Mouse (Mus musculus) heart, embryonic 13.5 days (tissue): Measurements from ENCODE around the gene Cdkn2a. TPM values are rescaled to one million over a fixed set of nuclear protein-coding genes. Genes with fewer than 3 reads are reported as not detected.
A peak's percentile ranks its signal among the peaks of the same experiment; 100 is the strongest.

Source experiments
- ATAC-seq: fragments of 200-750 bp; cut with Nextera tagmentation; 2 replicates; pipeline ENCODE4 v1.8.0; 2017; ENCODE audit warnings: moderate TSS enrichment; ENCODE audit not compliant: insufficient number of reproducible peaks, low FRiP score, low TSS enrichment; ENCODE audit errors: extremely low read depth
- H3K27ac ChIP-seq: fragments of 300-500 bp; sonication (generic); replicated peaks from 2 replicates; pipeline ENCODE4 v1.5.1; 2015; ENCODE audit warnings: moderate library complexity, mild to moderate bottlenecking, inconsistent platforms
- H3K27me3 ChIP-seq: fragments of 300-500 bp; sonication (generic); replicated peaks from 2 replicates; pipeline ENCODE4 v1.6.1; 2015; ENCODE audit warnings: mild to moderate bottlenecking, inconsistent platforms
- H3K36me3 ChIP-seq: fragments of 300-500 bp; sonication (generic); 2 replicates; pipeline ENCODE4 v1.6.1; 2015; ENCODE audit warnings: mild to moderate bottlenecking, inconsistent platforms
- H3K4me1 ChIP-seq: fragments of 300-500 bp; sonication (generic); 2 replicates; pipeline ENCODE4 v1.6.1; 2015; ENCODE audit warnings: inconsistent platforms
- H3K4me2 ChIP-seq: fragments of 300-500 bp; sonication (generic); 2 replicates; pipeline ENCODE4 v1.6.1; 2015; ENCODE audit warnings: inconsistent platforms, mild to moderate bottlenecking, moderate library complexity
- H3K4me3 ChIP-seq: fragments of 300-500 bp; sonication (generic); 2 replicates; pipeline ENCODE4 v1.5.1; 2015; ENCODE audit warnings: moderate library complexity, mild to moderate bottlenecking, inconsistent platforms
- H3K9ac ChIP-seq: fragments of 300-500 bp; sonication (generic); 2 replicates; pipeline ENCODE4 v1.6.1; 2015; ENCODE audit warnings: inconsistent platforms, mild to moderate bottlenecking, moderate library complexity
- H3K9me3 ChIP-seq: fragments of 300-500 bp; sonication (generic); 2 replicates; pipeline ENCODE4 v1.6.1; 2016; ENCODE audit warnings: inconsistent platforms
- WGBS: fragments of 180-500 bp; shearing (Covaris S2); methylation state at CpG from one replicate; pipeline ENCODE4 v1.1.7; 2015; ENCODE audit warnings: mixed read lengths; 5-methylcytosine and 5-hydroxymethylcytosine counted together
- polyA plus RNA-seq: library from polyadenylated mRNA; unstranded; fragments of >200 nt; fragmentation: Nextera tagmentation; extraction: Ambion mirVana; gene quantifications from 2 replicates; pipeline ENCODE4 v1.2.1, GENCODE M21; 2015

Gene Cdkn2a
- polyA plus RNA-seq, 1 experiment from 2014 or later, result not detected

- Histone ChIP-seq H3K9ac (peak overlapping the region; percentile 77), H3K9me3 (no peaks in the 10 kb centered on the region), H3K4me2 (peak overlapping the region; percentile 97), H3K4me1 (peaks cover 6% of the 10 kb centered on the region), H3K27ac (no peak overlapping the region), H3K4me3 (peak overlapping the region; percentile 76), H3K27me3 (peaks cover 92% of the 10 kb centered on the region), H3K36me3 (no peaks in the 10 kb centered on the region)
- 6% methylated on average over 31 of the region's 31 CpGs for WGBS
- ATAC-seq, result no peak
These were observed 1.2 kb upstream of the Cdkn2a start for GRCm38 (mm10) chr4:89295441-89296220.

- ATAC-seq, result no peak
- H3K27me3 ChIP-seq, result peaks cover 92% of the 10 kb centered on the region
- H3K4me1 ChIP-seq, result peaks cover 6% of the 10 kb centered on the region
- peak overlapping the region; percentile 97 for H3K4me2 ChIP-seq
- H3K9ac ChIP-seq, result peak overlapping the region; percentile 77
- H3K9me3 ChIP-seq, result no peaks in the 10 kb centered on the region
- no peaks in the 10 kb centered on the region for H3K36me3 ChIP-seq
- WGBS, result under 1% methylated on average over 26 of the region's 26 CpGs
- no peak overlapping the region for H3K27ac ChIP-seq
- H3K4me3 ChIP-seq, result peak overlapping the region; percentile 76
These were observed 365 bp downstream of the Cdkn2a start for GRCm38 (mm10) chr4:89294091-89294485.

GRCm38 (mm10) chr4:89293516-89293915 lies 937 bp downstream of the Cdkn2a start:
- no peak overlapping the region for H3K9ac ChIP-seq
- no peak overlapping the region for H3K4me2 ChIP-seq
- H3K27me3 ChIP-seq, result peaks cover 96% of the 10 kb centered on the region
- no peak overlapping the region for H3K4me3 ChIP-seq
- ATAC-seq, result no peak
- no peaks in the 10 kb centered on the region for H3K9me3 ChIP-seq
- H3K36me3 ChIP-seq, result no peaks in the 10 kb centered on the region
- peaks cover 6% of the 10 kb centered on the region for H3K4me1 ChIP-seq
- WGBS, result 11% methylated on average over 7 of the region's 7 CpGs
- H3K27ac ChIP-seq, result no peak overlapping the region

GRCm38 (mm10) chr4:89289028-89289427 lies 5.4 kb downstream of the Cdkn2a start:
- Histone ChIP-seq H3K9ac (no peak overlapping the region), H3K9me3 (no peaks in the 10 kb centered on the region), H3K4me2 (no peak overlapping the region), H3K27ac (no peak overlapping the region), H3K4me3 (no peak overlapping the region), H3K27me3 (peaks cover 88% of the 10 kb centered on the region), H3K4me1 (peaks cover under 1% of the 10 kb centered on the region), H3K36me3 (no peaks in the 10 kb centered on the region)
- WGBS, result 7% methylated on average over 4 of the region's 4 CpGs
- no peak for ATAC-seq

- no peaks in the 10 kb centered on the region for H3K9me3 ChIP-seq
- 16% methylated on average over 1 of the region's 1 CpGs for WGBS
- no peak overlapping the region for H3K4me3 ChIP-seq
- ATAC-seq, result no peak
- no peak overlapping the region for H3K27ac ChIP-seq
- H3K36me3 ChIP-seq, result no peaks in the 10 kb centered on the region
- H3K4me1 ChIP-seq, result peaks cover 5% of the 10 kb centered on the region
- H3K27me3 ChIP-seq, result peaks cover 88% of the 10 kb centered on the region
- H3K9ac ChIP-seq, result no peak overlapping the region
- H3K4me2 ChIP-seq, result no peak overlapping the region
These were observed 7.9 kb downstream of the Cdkn2a start for GRCm38 (mm10) chr4:89286566-89286965.

GRCm38 (mm10) chr4:89285688-89286087 lies 8.8 kb downstream of the Cdkn2a start:
- H3K4me2 ChIP-seq, result no peak overlapping the region
- no peaks in the 10 kb centered on the region for H3K9me3 ChIP-seq
- 33% methylated on average over 7 of the region's 7 CpGs for WGBS
- H3K27ac ChIP-seq, result no peak overlapping the region
- no peak overlapping the region for H3K9ac ChIP-seq
- no peaks in the 10 kb centered on the region for H3K36me3 ChIP-seq
- H3K4me1 ChIP-seq, result peaks cover 5% of the 10 kb centered on the region
- H3K4me3 ChIP-seq, result no peak overlapping the region
- H3K27me3 ChIP-seq, result peaks cover 88% of the 10 kb centered on the region
- no peak for ATAC-seq

GRCm38 (mm10) chr4:89282661-89283060 lies 11.8 kb downstream of the Cdkn2a start:
- Histone ChIP-seq H3K4me3 (no peak overlapping the region), H3K27ac (no peak overlapping the region), H3K36me3 (no peaks in the 10 kb centered on the region), H3K9me3 (no peaks in the 10 kb centered on the region), H3K4me1 (peaks cover 5% of the 10 kb centered on the region), H3K9ac (no peak overlapping the region), H3K4me2 (no peak overlapping the region), H3K27me3 (peaks cover 88% of the 10 kb centered on the region)
- no peak for ATAC-seq
- 2% methylated on average over 12 of the region's 12 CpGs for WGBS

- ATAC-seq, result no peak
- Histone ChIP-seq H3K36me3 (no peaks in the 10 kb centered on the region), H3K4me3 (peak overlapping the region; percentile 17), H3K4me1 (peaks cover 5% of the 10 kb centered on the region), H3K27me3 (peaks cover 89% of the 10 kb centered on the region), H3K9ac (no peak overlapping the region), H3K27ac (no peak overlapping the region), H3K9me3 (no peaks in the 10 kb centered on the region), H3K4me2 (peak overlapping the region; percentile 51)
- under 1% methylated on average over 25 of the region's 25 CpGs for WGBS
These were observed 12.4 kb downstream of the Cdkn2a start for GRCm38 (mm10) chr4:89282036-89282566.

- no peaks in the 10 kb centered on the region for H3K9me3 ChIP-seq
- H3K4me2 ChIP-seq, result no peak overlapping the region
- H3K36me3 ChIP-seq, result no peaks in the 10 kb centered on the region
- H3K4me3 ChIP-seq, result no peak overlapping the region
- H3K4me1 ChIP-seq, result peaks cover 5% of the 10 kb centered on the region
- WGBS, result 3% methylated on average over 7 of the region's 7 CpGs
- no peak for ATAC-seq
- no peak overlapping the region for H3K9ac ChIP-seq
- H3K27ac ChIP-seq, result no peak overlapping the region
- peaks cover 93% of the 10 kb centered on the region for H3K27me3 ChIP-seq
These were observed 13.2 kb downstream of the Cdkn2a start for GRCm38 (mm10) chr4:89281236-89281635.

- 0% methylated on average over 2 of the region's 2 CpGs for WGBS
These were observed 14.8 kb downstream of the Cdkn2a start for GRCm38 (mm10) chr4:89279641-89280040.

GRCm38 (mm10) chr4:89277381-89277940 lies 17.0 kb downstream of the Cdkn2a start:
- no peaks in the 10 kb centered on the region for H3K9me3 ChIP-seq
- H3K4me1 ChIP-seq, result peaks cover 8% of the 10 kb centered on the region
- H3K4me3 ChIP-seq, result no peak overlapping the region
- no peak overlapping the region for H3K4me2 ChIP-seq
- 7% methylated on average over 5 of the region's 5 CpGs for WGBS
- H3K36me3 ChIP-seq, result no peaks in the 10 kb centered on the region
- no peak overlapping the region for H3K27ac ChIP-seq
- H3K27me3 ChIP-seq, result peaks cover 99% of the 10 kb centered on the region
- H3K9ac ChIP-seq, result no peak overlapping the region
- no peak for ATAC-seq

More at GRCm38 (mm10) chr4:89279641-89280040, 14.8 kb downstream of the Cdkn2a start:
- H3K36me3 ChIP-seq, result no peaks in the 10 kb centered on the region
- H3K27ac ChIP-seq, result no peak overlapping the region
- peaks cover 98% of the 10 kb centered on the region for H3K27me3 ChIP-seq
- H3K4me3 ChIP-seq, result no peak overlapping the region
- no peak overlapping the region for H3K4me2 ChIP-seq
- H3K9ac ChIP-seq, result no peak overlapping the region
- ATAC-seq, result no peak
- H3K9me3 ChIP-seq, result no peaks in the 10 kb centered on the region
- peaks cover 5% of the 10 kb centered on the region for H3K4me1 ChIP-seq
